Comparison of ENCODE assay signal across 8 mouse cellular contexts in the genomic region with DNA sequence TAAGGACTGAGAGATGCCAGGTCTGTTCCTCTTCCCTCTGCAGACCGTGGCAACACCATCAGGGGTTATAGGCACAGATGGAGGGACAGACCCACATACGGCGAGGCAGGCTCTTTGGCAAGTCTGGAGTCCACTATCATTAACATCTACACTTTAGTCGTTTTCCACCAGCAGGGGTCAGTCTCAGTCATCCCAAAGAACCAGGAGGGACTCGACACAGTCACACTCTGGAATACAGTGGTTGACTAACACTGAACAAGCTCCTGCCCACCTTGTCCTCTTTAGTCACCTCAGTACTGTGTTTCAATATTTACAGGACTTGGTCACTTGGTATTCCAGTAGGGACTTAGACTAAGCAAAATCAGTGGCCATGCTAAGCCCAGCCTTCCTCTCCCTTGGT.
DNase-seq lines count a peak whose midpoint lies in the region; ATAC-seq and TF ChIP-seq lines count a peak whose summit lies in the region.

No protein-coding gene starts in this region.

- TF ChIP-seq POLR2A in cortical plate, adult 2 months (IDR thresholded peaks at IDR 0.05; ENCODE audit: extremely low read depth, insufficient read depth, low read length), result no peak
- no peak for TF ChIP-seq POLR2A in thymus, adult 2 months (IDR thresholded peaks at IDR 0.05; ENCODE audit: control insufficient read depth, extremely low read depth, insufficient read depth, low read length, poor library complexity)

- ATAC-seq in hematopoietic stem cell, adult 5-6 weeks (replicated peaks in 1 of 2; ENCODE audit: insufficient read depth in 1 of 2, low FRiP score in 2 of 2, low TSS enrichment in 1 of 2, low read depth in 1 of 2, poor library complexity in 2 of 2, severe bottlenecking in 2 of 2), result peak; percentile 53 to 56
- ATAC-seq in midbrain, embryonic 13.5 days, result 0 out of 2 replicates have a peak, but pooled peaks have one; percentile 45

- DNase-seq in left cerebral cortex, adult 11 months (ENCODE audit: low spot score), result peak; percentile 52
- DNase-seq in left cerebral cortex, adult 8-10 months (ENCODE audit: low spot score in 2 of 2), result no peak
- peak; percentile 33 for DNase-seq in R1 (ENCODE audit: low read depth, low spot score)
- peak; percentile 74 to 79 for DNase-seq in layer of hippocampus, postnatal 10 days (ENCODE audit: low spot score in 2 of 2)
- peak; percentile 57 for DNase-seq in thymus, adult 2 months

- H3K36me3 ChIP-seq in midbrain, embryonic 13.5 days, result no peaks in the 10 kb centered on the region
- no peaks in the 10 kb centered on the region for H3K36me3 ChIP-seq in thymus, adult 2 months (ENCODE audit: control insufficient read depth, insufficient read depth, low read length)

- H3K27ac ChIP-seq in cortical plate, adult 2 months (ENCODE audit: insufficient read depth, low read length), result no peak overlapping the region
- no peak overlapping the region for H3K27ac ChIP-seq in midbrain, embryonic 13.5 days
- H3K27ac ChIP-seq in thymus, adult 2 months (ENCODE audit: control insufficient read depth, insufficient read depth, low read length), result no peak overlapping the region

- no peak overlapping the region for H3K9ac ChIP-seq in midbrain, embryonic 13.5 days (replicated peaks)

- WGBS in midbrain, embryonic 13.5 days, result 37% methylated on average over 5 of the region's 5 CpGs
- 51% methylated on average over 5 of the region's 5 CpGs for WGBS in thymus, adult 2 months

- TF ChIP-seq CTCF in cortical plate, adult 2 months (IDR thresholded peaks at IDR 0.05; ENCODE audit: extremely low read depth, insufficient read depth, low read length), result peak; percentile 66
- no peak for TF ChIP-seq CTCF in thymus, adult 2 months (IDR thresholded peaks at IDR 0.05; ENCODE audit: borderline replicate concordance, control insufficient read depth, extremely low read depth, insufficient read depth, low read length, poor library complexity)

- peaks cover 9% of the 10 kb centered on the region for H3K4me1 ChIP-seq in cortical plate, adult 2 months (ENCODE audit: control insufficient read depth, insufficient read depth, low read length)
- no peaks in the 10 kb centered on the region for H3K4me1 ChIP-seq in midbrain, embryonic 13.5 days (replicated peaks)
- no peaks in the 10 kb centered on the region for H3K4me1 ChIP-seq in thymus, adult 2 months (replicated peaks; ENCODE audit: control insufficient read depth, insufficient read depth, low read length)

- no peaks in the 10 kb centered on the region for H3K9me3 ChIP-seq in midbrain, embryonic 13.5 days

- H3K4me2 ChIP-seq in midbrain, embryonic 13.5 days (replicated peaks), result no peak overlapping the region

- no peaks in the 10 kb centered on the region for H3K27me3 ChIP-seq in midbrain, embryonic 13.5 days
- no peaks in the 10 kb centered on the region for H3K27me3 ChIP-seq in thymus, adult 2 months (ENCODE audit: control insufficient read depth, insufficient read depth, low read length)

- H3K4me3 ChIP-seq in cortical plate, adult 2 months (ENCODE audit: insufficient read depth, low read length), result no peak overlapping the region
- no peak overlapping the region for H3K4me3 ChIP-seq in midbrain, embryonic 13.5 days (replicated peaks)
- H3K4me3 ChIP-seq in thymus, adult 2 months (ENCODE audit: control insufficient read depth, insufficient read depth, low read length), result no peak overlapping the region

Comparison
In these comparisons a context has a peak if more than half of its experiments do, and no peak if none do; other contexts are left out.
1. DNase-seq: peak in left cerebral cortex, adult 11 months (single experiment), R1 (single experiment), layer of hippocampus, postnatal 10 days (2 of 2) and thymus, adult 2 months (single experiment); none in left cerebral cortex, adult 8-10 months (0 of 2).